Mouse (Mus musculus) small intestine, adult 2 months (tissue): ENCODE results near the gene Smim1. TPM values are rescaled to one million over a fixed set of nuclear protein-coding genes. Genes with fewer than 3 reads are reported as not detected.

ENCODE experiments used
- H3K27ac ChIP-seq: fragments of 200-500 bp; 2 replicates; pipeline ENCODE4 v1.5.1; 2012; ENCODE audit warnings: low read depth, low read length, control low read depth, inconsistent platforms; ENCODE audit not compliant: insufficient read depth
- H3K27me3 ChIP-seq: fragments of 200-500 bp; 2 replicates; pipeline ENCODE4 v1.6.1; 2012; ENCODE audit warnings: mild to moderate bottlenecking, moderate library complexity, low read length, inconsistent platforms; ENCODE audit not compliant: control insufficient read depth, insufficient read depth
- H3K36me3 ChIP-seq: fragments of 200-500 bp; 2 replicates; pipeline ENCODE4 v1.6.1; 2012; ENCODE audit warnings: mild to moderate bottlenecking, low read length, control low read depth, inconsistent platforms; ENCODE audit not compliant: control insufficient read depth, insufficient read depth
- H3K4me1 ChIP-seq: fragments of 200-500 bp; 2 replicates; pipeline ENCODE4 v1.6.1; 2012; ENCODE audit warnings: low read length, inconsistent platforms, mixed read lengths; ENCODE audit not compliant: control insufficient read depth, insufficient read depth, insufficient read length
- H3K4me3 ChIP-seq: fragments of 200-500 bp; 2 replicates; pipeline ENCODE4 v1.5.1; 2012; ENCODE audit warnings: low read depth, mild to moderate bottlenecking, control low read depth, inconsistent platforms, low read length, moderate library complexity
- CTCF ChIP-seq: fragments of 200-500 bp; IDR thresholded peaks from 2 replicates; pipeline ENCODE4 v1.5.1; 2012; ENCODE audit warnings: low read depth, mild to moderate bottlenecking, control low read depth, inconsistent platforms, low read length, moderate library complexity, mixed read lengths; ENCODE audit not compliant: insufficient replicate concordance, insufficient read length; ENCODE audit errors: extremely low read depth
- POLR2A ChIP-seq: fragments of 200-500 bp; IDR thresholded peaks from 2 replicates; pipeline ENCODE4 v1.6.1; 2012; ENCODE audit warnings: low read depth, mild to moderate bottlenecking, control low read depth, inconsistent platforms, low read length, moderate library complexity
- WGBS: fragments of 180-500 bp; shearing (Covaris S2); methylation state at CpG from one replicate; pipeline ENCODE4 v1.1.7; 2018; 5-methylcytosine and 5-hydroxymethylcytosine counted together
- polyA plus RNA-seq: library from polyadenylated mRNA; depleted of rRNA; stranded (reverse); fragments of >200 nt; gene quantifications from 2 replicates; pipeline ENCODE4 v1.2.3, GENCODE M21; 2012

The Smim1 gene
- polyA plus RNA-seq, 1 experiment: 6.5 TPM

- Histone ChIP-seq H3K4me1 (no peaks in the 10 kb centered on the region; the same call in 1 of the 2 replicates), H3K4me3 (no peak overlapping the region), H3K27ac (no peak overlapping the region), H3K27me3 (no peaks in the 10 kb centered on the region), H3K36me3 (no peaks in the 10 kb centered on the region)
- no peak for TF ChIP-seq POLR2A
- TF ChIP-seq CTCF: no peak
- 65% methylated on average over 2 of the region's 2 CpGs for WGBS
Observed at GRCm38 (mm10) chr4:154056046-154056445, 30.0 kb upstream of the Smim1 start.

GRCm38 (mm10) chr4:154055482-154055881 lies 29.5 kb upstream of the Smim1 start:
- TF ChIP-seq POLR2A (no peak), CTCF (no peak)
- H3K36me3 ChIP-seq: no peaks in the 10 kb centered on the region
- H3K27me3 ChIP-seq: no peaks in the 10 kb centered on the region
- 78% methylated on average over 7 of the region's 7 CpGs for WGBS
- H3K4me3 ChIP-seq: no peak overlapping the region
- H3K4me1 ChIP-seq: no peaks in the 10 kb centered on the region
- no peak overlapping the region for H3K27ac ChIP-seq

GRCm38 (mm10) chr4:154053065-154053464 lies 27.0 kb upstream of the Smim1 start:
- Histone ChIP-seq H3K4me3 (no peak overlapping the region), H3K4me1 (no peaks in the 10 kb centered on the region), H3K36me3 (no peaks in the 10 kb centered on the region), H3K27ac (no peak overlapping the region), H3K27me3 (no peaks in the 10 kb centered on the region)
- no peak for TF ChIP-seq POLR2A
- 52% methylated on average over 4 of the region's 4 CpGs for WGBS

- TF ChIP-seq CTCF (no peak), POLR2A (no peak)
- H3K27me3 ChIP-seq: no peaks in the 10 kb centered on the region
- no peaks in the 10 kb centered on the region for H3K4me1 ChIP-seq
- H3K4me3 ChIP-seq: no peak overlapping the region
- H3K36me3 ChIP-seq: no peaks in the 10 kb centered on the region
- no peak overlapping the region for H3K27ac ChIP-seq
- WGBS: 86% methylated on average over 3 of the region's 3 CpGs
Observed at GRCm38 (mm10) chr4:154051401-154051800, 25.4 kb upstream of the Smim1 start.

GRCm38 (mm10) chr4:154045837-154046236 lies 19.8 kb upstream of the Smim1 start:
- 0 out of 2 replicates have a peak, but pooled peaks cover 2% of the 10 kb centered on the region for H3K27me3 ChIP-seq
- H3K36me3 ChIP-seq: no peaks in the 10 kb centered on the region
- H3K4me1 ChIP-seq: no peaks in the 10 kb centered on the region
- H3K4me3 ChIP-seq: no peak overlapping the region
- WGBS: 66% methylated on average over 5 of the region's 5 CpGs
- TF ChIP-seq POLR2A (no peak), CTCF (no peak)
- H3K27ac ChIP-seq: no peak overlapping the region

GRCm38 (mm10) chr4:154042577-154042976 lies 16.5 kb upstream of the Smim1 start, which contains the start of gene Ccdc27:
Ccdc27 (minus strand) TSS chr4:154042677.
- WGBS: 82% methylated on average over 9 of the region's 9 CpGs
- H3K36me3 ChIP-seq: no peaks in the 10 kb centered on the region
- TF ChIP-seq CTCF: no peak
- TF ChIP-seq POLR2A: no peak
- no peak within 1 kb of the TSS for H3K4me3 ChIP-seq
- H3K4me1 ChIP-seq: no peaks in the 10 kb centered on the region
- no peak within 1 kb of the TSS for H3K27ac ChIP-seq
- H3K27me3 ChIP-seq: 0 out of 2 replicates have a peak, but pooled peaks cover 2% of the 10 kb centered on the region

- H3K36me3 ChIP-seq: no peaks in the 10 kb centered on the region
Observed at GRCm38 (mm10) chr4:154037123-154037522, 11.1 kb upstream of the Smim1 start.

More at GRCm38 (mm10) chr4:154037123-154037522, 11.1 kb upstream of the Smim1 start:
- Histone ChIP-seq H3K4me3 (no peak overlapping the region), H3K4me1 (no peaks in the 10 kb centered on the region), H3K27ac (no peak overlapping the region), H3K27me3 (0 out of 2 replicates have a peak, but pooled peaks cover under 1% of the 10 kb centered on the region)
- WGBS: 37% methylated on average over 3 of the region's 3 CpGs
- TF ChIP-seq CTCF (no peak), POLR2A (no peak)
